Mouse (Mus musculus) brain, adult 2 months (tissue): Measurements from ENCODE around the gene Rnaseh1.

Source experiments
- DNase-seq: peaks from one replicate; pipeline ENCODE4 v3.0.0; 2011; ENCODE audit warnings: low read depth, low spot score

The Rnaseh1 gene

DNA sequence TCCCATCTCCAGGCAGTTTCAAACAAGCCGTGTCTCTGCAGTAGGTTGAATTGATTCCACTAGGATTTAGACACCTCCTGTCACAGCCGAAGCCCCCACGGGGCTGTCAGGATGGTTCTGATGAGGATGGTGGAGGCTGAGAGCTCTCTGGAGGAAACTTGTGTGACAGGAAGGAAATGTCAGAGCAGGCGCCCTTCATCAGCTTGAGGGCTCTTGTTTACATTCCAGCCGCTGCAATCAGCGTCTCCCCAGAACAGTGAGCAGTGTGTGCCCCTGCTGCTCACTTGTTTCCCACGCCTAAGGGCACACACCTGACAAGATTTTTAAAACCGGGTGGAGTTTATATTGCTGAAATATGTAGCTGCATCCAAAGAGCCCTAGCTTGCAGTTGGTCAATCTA lies 17.9 kb downstream of the Rnaseh1 start:
- no peak for DNase-seq

- no peak for DNase-seq
Measured at GRCm38 (mm10) chr12:28674038-28674720, 24.8 kb downstream of the Rnaseh1 start.

DNA sequence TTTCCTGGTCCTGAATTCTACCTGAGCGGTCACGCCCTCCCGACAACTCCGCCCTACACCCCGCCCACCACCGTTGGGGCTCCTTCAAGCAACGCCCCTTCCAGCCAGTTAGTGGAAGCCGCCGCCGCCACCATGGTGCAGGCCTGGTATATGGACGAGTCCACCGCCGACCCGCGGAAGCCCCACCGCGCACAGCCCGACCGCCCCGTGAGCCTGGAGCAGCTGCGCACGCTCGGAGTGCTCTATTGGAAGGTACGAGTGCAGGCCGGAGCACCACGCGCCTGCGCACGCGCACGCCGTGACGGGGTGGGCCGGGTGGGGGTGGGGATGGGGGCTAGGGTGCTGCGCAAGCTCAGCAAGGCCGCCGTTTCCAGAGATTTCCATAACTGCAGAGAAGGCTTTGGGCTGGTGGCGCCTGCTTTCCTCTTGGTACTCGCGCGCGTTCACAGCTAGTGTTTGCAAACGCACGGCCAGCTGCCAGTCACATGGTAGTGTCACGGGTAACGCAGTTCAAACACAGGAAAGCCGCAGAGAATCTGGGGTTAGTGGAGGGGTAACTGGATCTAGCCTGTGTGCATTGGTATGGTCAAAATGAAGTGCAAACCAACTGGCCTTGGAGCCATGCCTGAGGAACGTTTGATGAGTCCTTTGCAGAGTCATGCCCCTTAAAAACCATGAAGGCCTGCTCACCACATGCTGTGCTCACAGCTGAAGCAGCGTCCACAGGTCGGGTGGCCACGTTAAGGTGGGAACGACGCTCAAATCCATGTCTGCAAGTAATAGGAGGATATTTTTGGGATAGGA lies 25.9 kb downstream of the Rnaseh1 start, which contains the start of gene Adi1:
Gene Adi1 (plus strand): TSS at position 111 of the 804 bp plus-strand sequence.
- peak; percentile 95 for DNase-seq

DNA sequence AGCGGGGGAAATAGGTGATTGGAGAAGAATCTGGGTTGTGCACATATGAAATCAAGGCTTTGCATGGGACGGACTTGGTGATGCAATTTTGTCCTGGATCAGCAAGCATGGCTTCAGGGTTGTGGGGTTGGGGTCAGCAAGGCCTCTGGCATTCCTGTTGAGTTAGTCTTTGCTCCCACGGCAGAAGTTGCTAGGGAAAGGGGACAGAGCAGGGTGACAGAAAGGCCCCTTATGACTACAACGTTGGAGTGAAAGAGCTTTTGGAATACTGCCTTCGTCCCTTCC lies 26.5 kb downstream of the Rnaseh1 start:
- DNase-seq: no peak

GRCm38 (mm10) chr12:28684674-28685073 lies 35.3 kb downstream of the Rnaseh1 start:
- DNase-seq: peak; percentile 62

DNA sequence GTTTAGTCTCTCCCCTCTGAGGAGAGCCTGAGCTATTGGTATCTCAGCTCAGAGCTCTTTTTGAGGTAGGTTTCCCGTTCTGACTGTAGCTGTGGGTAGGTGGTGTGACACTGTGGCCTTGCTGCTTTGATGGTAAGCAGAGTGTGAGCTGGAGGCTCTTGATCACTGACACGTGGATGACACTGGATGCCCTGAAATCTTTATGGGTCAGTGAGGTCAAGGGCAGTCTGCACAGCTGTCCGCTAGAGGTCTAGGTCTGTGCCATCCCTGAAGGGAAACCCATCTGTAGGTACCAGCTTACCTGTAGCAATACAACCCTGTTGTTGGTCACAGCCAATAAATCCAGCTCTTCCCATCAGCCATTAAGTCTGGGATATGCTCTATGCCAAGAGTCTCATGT lies 36.4 kb downstream of the Rnaseh1 start:
- no peak for DNase-seq

DNA sequence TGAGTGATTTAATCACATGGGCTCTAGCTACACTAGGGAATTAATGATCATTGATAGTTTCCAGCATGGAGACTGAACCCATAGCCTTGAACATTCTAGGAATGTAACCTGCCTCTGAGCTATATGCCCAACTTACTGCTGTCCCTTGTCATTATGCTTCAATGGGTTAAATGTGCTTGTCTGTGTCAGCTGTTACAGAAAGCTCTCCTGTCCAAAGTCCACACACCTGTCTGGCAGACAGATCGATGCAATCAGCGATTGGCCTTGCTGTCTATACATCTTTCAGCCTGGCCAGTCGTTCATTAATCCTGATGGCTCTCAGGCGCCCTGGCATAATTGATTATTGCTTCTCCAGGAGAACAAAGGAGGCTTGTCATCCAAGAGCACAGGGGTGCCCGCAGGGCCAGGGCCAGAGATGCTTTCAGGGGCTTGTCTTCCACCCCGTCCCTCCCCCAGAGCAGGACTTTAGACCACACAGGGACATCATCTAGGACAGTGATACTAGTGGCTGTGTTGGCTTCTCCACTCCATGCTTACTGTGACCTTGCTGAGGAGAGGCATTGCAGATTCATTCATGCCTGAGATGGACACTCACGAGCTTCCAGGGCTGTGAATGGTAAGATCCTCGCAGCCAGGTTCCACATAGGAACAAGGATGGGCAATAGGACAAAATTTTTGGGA lies 36.9 kb downstream of the Rnaseh1 start:
- no peak for DNase-seq

- DNase-seq: no peak
Measured at GRCm38 (mm10) chr12:28688996-28689395, 39.6 kb downstream of the Rnaseh1 start.

- DNase-seq: peak; percentile 77
Measured at GRCm38 (mm10) chr12:28690730-28691129, 41.3 kb downstream of the Rnaseh1 start.

- DNase-seq: peak; percentile 45
Measured at GRCm38 (mm10) chr12:28693738-28694137, 44.3 kb downstream of the Rnaseh1 start.

DNA sequence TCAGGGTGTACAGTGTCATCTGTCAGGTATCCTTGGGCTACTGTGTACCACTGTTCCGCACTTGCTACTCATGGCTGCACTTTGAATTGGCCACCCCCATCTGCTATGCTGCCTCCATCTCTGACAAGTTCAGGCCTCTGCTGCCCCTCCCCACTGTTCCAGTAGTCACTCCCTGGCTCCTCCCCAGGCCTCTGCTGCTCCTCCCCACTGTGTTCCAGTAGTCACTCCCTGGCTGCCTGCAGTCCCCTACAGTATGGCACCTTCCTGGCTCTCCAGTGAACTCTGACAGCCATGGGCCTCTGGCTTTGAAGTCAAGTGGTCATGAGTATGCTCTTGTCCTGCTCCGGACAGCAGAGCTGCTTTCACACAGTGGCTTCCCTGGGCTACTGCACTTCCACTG lies 44.8 kb downstream of the Rnaseh1 start:
- peak; percentile 62 for DNase-seq

GRCm38 (mm10) chr12:28694776-28695175 lies 45.4 kb downstream of the Rnaseh1 start:
- DNase-seq: peak; percentile 73

DNA sequence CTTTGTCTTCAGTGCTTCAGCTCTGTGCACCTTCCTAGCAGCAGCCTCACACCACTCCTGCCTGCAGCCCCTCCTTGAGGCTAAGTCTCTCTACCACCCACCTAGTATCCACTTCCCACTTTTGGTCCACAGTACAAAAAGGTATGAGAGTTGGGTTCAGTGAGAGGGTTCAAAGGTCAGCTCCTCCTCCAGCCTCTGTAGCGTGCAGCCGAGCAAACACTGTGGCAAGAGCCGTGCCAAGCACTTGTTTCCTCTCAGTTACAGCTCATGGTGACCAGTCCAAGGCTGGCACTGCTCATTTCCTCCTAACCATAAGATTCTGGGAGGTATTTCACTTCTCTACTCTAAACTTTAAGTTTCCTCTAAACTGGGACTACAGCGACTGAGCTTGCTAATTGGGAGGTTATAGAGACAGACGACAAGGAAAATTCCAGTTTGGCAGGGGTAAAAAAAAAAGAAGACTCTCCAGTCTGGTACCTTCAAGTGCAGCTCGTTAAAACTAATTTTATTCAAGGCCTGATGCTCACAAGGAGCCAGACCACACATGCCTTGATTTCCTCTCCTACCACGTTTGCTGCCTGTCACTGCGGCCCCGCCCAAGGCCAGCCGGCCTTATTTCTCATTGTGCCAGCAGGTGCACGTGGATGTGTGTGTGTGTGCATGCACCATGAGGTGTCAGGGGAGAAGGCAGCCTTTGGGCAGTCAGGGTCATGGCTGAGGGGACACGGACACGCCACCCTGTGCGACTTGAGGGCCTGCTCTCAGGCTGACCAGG lies 48.6 kb downstream of the Rnaseh1 start:
- peak; percentile 70 for DNase-seq

DNA sequence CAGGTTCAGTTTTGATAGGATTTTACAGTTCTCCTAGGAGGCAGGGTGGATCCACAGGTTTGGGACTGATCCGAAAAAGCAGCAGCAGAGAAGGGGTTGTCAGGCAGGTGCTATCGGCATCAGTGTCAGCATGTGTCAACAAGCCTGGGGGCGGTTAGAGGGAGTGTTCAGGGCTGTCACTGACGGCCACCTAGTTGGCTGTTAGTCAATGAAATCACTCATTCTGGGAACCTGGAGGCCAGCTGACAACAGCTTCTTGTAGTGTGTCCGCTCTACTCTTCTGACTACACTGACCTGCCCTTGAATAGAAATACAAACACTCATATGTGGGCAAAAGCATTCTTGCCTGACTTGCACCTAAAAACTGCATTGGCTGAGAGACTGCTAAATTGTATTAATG lies 49.7 kb downstream of the Rnaseh1 start:
- DNase-seq: no peak

GRCm38 (mm10) chr12:28699656-28700055 lies 50.3 kb downstream of the Rnaseh1 start:
- peak; percentile 94 for DNase-seq

GRCm38 (mm10) chr12:28700101-28700511 lies 50.7 kb downstream of the Rnaseh1 start:
- peak; percentile 72 for DNase-seq

GRCm38 (mm10) chr12:28700561-28701025 lies 51.2 kb downstream of the Rnaseh1 start:
- peak; percentile 86 for DNase-seq

- peak; percentile 87 for DNase-seq
Measured at GRCm38 (mm10) chr12:28701302-28701701, 51.9 kb downstream of the Rnaseh1 start.

DNA sequence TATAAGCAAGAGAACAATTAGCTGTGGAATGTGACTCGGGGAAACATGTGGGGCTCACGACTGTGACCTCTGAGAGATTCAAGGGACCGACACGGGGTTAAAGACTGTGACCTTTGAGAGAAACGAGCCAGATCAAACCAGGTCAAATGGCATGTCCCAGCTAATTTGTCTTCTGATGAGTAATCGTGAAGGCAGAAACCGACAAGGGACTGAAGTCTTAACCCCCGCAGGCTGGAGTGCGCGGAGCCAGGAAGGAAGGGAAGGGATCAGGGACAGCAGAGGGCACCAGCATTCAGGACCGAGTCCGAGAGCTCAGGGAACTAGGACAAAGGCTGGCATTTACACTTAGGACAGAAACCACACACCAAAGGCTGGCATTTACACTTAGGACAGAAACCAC lies 55.0 kb downstream of the Rnaseh1 start:
- DNase-seq: peak; percentile 68

- no peak for DNase-seq
Measured at GRCm38 (mm10) chr12:28705204-28705603, 55.8 kb downstream of the Rnaseh1 start.

DNA sequence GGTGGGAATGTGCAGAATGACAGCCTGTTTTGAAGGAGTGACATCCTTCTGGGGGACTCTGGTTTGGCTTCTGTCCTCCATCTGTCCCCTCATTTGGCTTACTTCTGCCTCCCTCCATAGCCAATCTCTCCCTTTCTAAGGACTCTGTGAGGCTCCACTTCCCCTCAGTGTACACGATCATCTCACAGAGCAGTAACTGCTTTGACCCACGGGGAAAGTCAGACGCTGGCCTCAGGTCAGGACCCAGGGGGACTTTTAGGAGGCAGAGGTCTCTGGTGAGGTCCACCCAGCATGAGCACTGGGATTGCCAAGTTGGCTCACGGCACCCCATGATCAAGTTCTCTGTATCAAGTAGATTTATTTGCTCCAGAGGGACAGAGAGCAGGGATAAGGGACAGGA lies 58.8 kb downstream of the Rnaseh1 start:
- no peak for DNase-seq
